Mouse (Mus musculus): Measurements from ENCODE around the gene Gm28035. TPM values are rescaled to one million over a fixed set of nuclear protein-coding genes. Genes with fewer than 3 reads are reported as not detected.

Gm28035 gene
- total and polyA plus RNA-seq, 3 experiments: 4.6 to 7.6 (median 6.0) TPM

DNA sequence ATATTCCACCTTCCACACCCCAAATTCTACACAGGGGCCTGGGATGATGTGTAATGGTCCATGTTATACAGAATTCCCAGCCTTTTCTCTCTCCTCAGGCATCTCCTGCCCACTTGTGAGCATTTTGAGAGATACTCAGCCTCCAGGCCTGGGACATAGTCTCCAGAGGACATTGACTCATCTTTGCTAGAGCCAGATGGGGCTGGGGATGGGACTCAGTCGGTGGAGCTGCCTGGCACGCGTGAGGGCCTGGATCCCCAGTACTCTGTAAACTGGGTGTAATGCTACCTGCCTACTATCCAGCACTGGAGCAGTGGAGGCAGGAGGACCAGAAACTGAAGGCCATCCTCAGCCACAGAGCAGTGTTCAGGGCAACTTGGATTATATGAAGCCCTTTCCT, 8.8 kb downstream of the Gm28035 start:
- DNase-seq: peak in 1 of 2 experiments; percentile 20
- intact Hi-C loops (cut with DNase I): no loop called here
- Histone ChIP-seq H3K79me2 (replicated peaks; ENCODE audit: control insufficient read depth, insufficient read depth, low read length) (peaks cover 12% of the 10 kb centered on the region), H3K27ac (peak overlapping the region; percentile 24), H3K4me1 (ENCODE audit: control insufficient read depth, insufficient read depth, low read length) (peaks cover 57% of the 10 kb centered on the region), H3K4me3 (no peak overlapping the region), H3K27me3 (ENCODE audit: control insufficient read depth, insufficient read depth, low read length) (no peaks in the 10 kb centered on the region), H3K9ac (ENCODE audit: low read depth, low read length) (no peak overlapping the region), H3K36me3 (ENCODE audit: control insufficient read depth, insufficient read depth, low read length) (peaks cover 41% of the 10 kb centered on the region)
- 84% methylated on average over 3 of the region's 3 CpGs for WGBS
- TF ChIP-seq CTCF (IDR thresholded peaks at IDR 0.05) (no peak), EP300 (IDR thresholded peaks at IDR 0.05; ENCODE audit: insufficient read depth, low read depth, low read length) (no peak), POLR2A (IDR thresholded peaks at IDR 0.05; ENCODE audit: insufficient read depth, low read depth, low read length) (no peak)

DNA sequence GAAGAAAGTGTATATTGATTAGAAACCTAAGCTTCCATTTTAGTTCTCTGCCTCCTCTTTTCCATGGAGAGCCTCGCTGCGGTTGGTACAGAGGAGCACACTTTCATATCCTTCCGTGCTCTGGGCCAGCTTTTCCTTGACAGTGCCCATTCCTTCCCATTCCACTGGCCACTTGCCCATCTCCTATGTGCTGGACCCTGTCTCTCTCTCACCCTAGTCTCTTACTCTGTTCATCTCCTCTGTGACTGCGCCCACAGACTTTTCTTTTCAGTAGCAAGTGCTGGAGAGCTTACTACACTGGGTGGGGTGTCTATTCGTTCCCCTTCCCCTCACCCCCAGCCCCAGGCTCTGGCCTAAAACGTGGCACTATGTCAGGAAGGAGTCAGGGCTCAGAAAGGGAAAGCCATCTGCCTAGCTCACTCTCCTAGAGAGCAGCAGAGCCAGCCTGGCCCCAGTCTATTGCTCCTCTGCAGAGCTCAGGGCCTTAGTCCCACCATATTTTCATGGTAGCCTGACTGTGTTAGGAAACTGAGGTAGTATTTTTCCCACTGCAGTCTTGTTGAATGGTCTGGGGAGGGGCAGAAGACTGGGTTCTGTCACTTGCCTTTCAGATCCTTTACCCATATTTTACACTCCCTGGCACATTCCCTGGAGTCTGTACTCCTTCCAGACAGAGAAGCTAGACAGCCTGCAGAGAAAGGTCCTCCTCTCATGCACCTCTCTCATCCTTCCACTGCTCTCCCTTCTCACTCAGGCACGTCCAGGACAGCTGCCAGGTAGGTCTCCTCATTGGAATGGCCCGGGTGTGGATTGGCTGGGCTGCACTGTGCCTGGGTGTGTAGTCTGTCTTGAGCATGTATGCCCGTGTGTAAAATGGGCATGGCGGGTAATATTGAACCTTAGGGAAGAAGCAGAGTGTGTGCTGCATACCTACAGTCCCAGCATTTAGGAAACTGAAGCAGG, 10.1 kb downstream of the Gm28035 start:
- no peak overlapping the region for H3K4me3 ChIP-seq
- peak overlapping the region; percentile 70 for H3K27ac ChIP-seq
- 59% methylated on average over 10 of the region's 10 CpGs for WGBS
- no peak for TF ChIP-seq POLR2A (IDR thresholded peaks at IDR 0.05; ENCODE audit: insufficient read depth, low read depth, low read length)
- TF ChIP-seq CTCF (IDR thresholded peaks at IDR 0.05): no peak
- TF ChIP-seq EP300 (IDR thresholded peaks at IDR 0.05; ENCODE audit: insufficient read depth, low read depth, low read length): no peak
- intact Hi-C loops (cut with DNase I): no loop called here
- DNase-seq: peak; percentile 27 to 33
- peak overlapping the region; percentile 23 for H3K9ac ChIP-seq (ENCODE audit: low read depth, low read length)
- peaks cover 48% of the 10 kb centered on the region for H3K4me1 ChIP-seq (ENCODE audit: control insufficient read depth, insufficient read depth, low read length)
- H3K36me3 ChIP-seq (ENCODE audit: control insufficient read depth, insufficient read depth, low read length): peaks cover 35% of the 10 kb centered on the region
- H3K79me2 ChIP-seq (replicated peaks; ENCODE audit: control insufficient read depth, insufficient read depth, low read length): peaks cover 11% of the 10 kb centered on the region
- H3K27me3 ChIP-seq (ENCODE audit: control insufficient read depth, insufficient read depth, low read length): no peaks in the 10 kb centered on the region

DNA sequence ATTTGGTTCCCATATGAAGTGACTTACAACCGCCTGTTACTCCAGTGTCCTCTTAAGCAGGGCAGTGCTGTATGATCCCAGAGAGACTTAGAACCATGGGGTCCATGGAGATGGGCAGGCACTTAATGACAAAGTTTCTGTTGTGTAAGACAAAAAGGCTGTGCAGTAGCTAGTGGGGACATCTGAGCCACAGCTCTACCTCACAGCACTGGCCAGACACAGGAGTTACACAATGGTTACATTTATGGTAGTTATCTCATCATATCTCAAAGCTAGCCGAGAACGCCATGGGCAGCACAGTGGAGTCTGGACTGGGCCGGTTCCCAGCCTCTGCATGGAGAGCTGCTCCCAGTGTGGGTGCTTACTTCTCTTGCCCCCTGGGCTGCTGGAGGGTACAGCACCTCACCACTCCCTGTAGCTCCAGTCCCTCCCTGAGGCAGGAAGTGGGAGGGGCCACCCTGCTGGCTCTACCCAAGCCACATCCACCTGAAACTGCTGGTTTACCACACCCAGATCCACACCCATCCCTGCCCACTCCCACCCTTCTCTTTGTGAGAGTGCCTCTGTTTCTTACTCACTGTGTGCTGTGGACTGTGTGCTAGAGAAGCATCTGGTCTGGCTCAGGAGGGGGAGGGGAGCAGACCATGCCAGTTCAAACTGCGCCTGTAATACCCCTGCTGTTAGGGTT, 11.2 kb downstream of the Gm28035 start:
- peak; percentile 67 to 77 for DNase-seq
- H3K4me3 ChIP-seq: no peak overlapping the region
- peak overlapping the region; percentile 70 for H3K27ac ChIP-seq
- 40% methylated on average over 5 of the region's 5 CpGs for WGBS
- intact Hi-C loops (cut with DNase I): no loop called here
- peaks cover 9% of the 10 kb centered on the region for H3K79me2 ChIP-seq (replicated peaks; ENCODE audit: control insufficient read depth, insufficient read depth, low read length)
- H3K27me3 ChIP-seq (ENCODE audit: control insufficient read depth, insufficient read depth, low read length): no peaks in the 10 kb centered on the region
- peaks cover 40% of the 10 kb centered on the region for H3K4me1 ChIP-seq (ENCODE audit: control insufficient read depth, insufficient read depth, low read length)
- H3K9ac ChIP-seq (ENCODE audit: low read depth, low read length): peak overlapping the region; percentile 5; the same call in 1 of the 2 replicates
- peaks cover 30% of the 10 kb centered on the region for H3K36me3 ChIP-seq (ENCODE audit: control insufficient read depth, insufficient read depth, low read length)
- 0 out of 2 replicates have a peak, but pooled peaks have one; percentile 30 for TF ChIP-seq POLR2A (IDR thresholded peaks at IDR 0.05; ENCODE audit: insufficient read depth, low read depth, low read length)
- TF ChIP-seq EP300 (IDR thresholded peaks at IDR 0.05; ENCODE audit: insufficient read depth, low read depth, low read length): no peak

DNA sequence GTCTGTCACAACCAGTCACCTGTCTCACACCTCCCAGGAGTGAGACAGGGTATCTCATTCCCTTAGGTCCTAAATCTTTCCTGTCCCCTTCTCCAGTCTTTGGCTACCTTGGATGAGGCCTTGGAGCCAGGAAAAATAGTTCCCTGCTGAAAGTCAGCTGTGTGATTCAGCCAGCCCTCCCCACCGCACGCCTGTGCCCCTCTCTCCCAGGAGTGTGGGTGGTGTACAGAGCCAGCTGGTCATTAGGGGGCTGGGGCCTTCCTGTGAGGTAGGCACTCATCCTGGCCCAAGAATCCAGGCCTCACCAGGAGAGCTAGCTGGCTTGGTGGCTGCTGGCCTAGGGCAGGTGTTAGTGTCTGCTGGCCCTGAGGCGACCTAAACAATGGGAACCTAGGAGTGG, 12.2 kb downstream of the Gm28035 start:
- Histone ChIP-seq H3K79me2 (replicated peaks; ENCODE audit: control insufficient read depth, insufficient read depth, low read length) (peaks cover 12% of the 10 kb centered on the region), H3K27ac (peak overlapping the region; percentile 70), H3K4me3 (no peak overlapping the region), H3K4me1 (ENCODE audit: control insufficient read depth, insufficient read depth, low read length) (peaks cover 38% of the 10 kb centered on the region), H3K9ac (ENCODE audit: low read depth, low read length) (peak overlapping the region; percentile 22; the same call in 1 of the 2 replicates), H3K36me3 (ENCODE audit: control insufficient read depth, insufficient read depth, low read length) (peaks cover 35% of the 10 kb centered on the region), H3K27me3 (ENCODE audit: control insufficient read depth, insufficient read depth, low read length) (no peaks in the 10 kb centered on the region)
- WGBS: 45% methylated on average over 3 of the region's 3 CpGs
- intact Hi-C loops (cut with DNase I): no loop called here
- TF ChIP-seq CTCF (IDR thresholded peaks at IDR 0.05): no peak
- no peak for TF ChIP-seq EP300 (IDR thresholded peaks at IDR 0.05; ENCODE audit: insufficient read depth, low read depth, low read length)
- TF ChIP-seq POLR2A (IDR thresholded peaks at IDR 0.05; ENCODE audit: insufficient read depth, low read depth, low read length): no peak
- peak in 1 of 2 experiments; percentile 10 for DNase-seq

DNA sequence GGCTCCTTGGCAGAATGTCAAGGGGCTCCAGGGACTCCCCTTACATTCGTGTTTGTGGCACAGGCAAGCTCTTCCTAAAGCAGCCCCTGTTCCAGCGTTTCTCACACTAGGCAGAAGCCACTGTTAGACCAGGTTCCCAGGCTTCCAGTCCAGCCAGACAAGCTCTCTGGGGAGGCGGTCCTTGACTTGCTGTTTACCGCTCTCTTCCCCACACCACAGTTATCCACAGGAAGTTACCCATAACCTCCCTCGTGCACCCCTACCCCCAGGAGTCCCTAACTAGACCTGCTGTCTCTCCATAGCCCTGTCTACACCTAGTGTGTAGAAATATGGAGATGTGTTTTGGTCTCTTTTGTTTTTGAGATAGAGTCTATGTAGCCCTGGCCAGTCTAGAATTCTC, 13.4 kb downstream of the Gm28035 start:
- DNase-seq: peak in 1 of 2 experiments; percentile 15
- intact Hi-C loops (cut with DNase I): no loop called here
- Histone ChIP-seq H3K27me3 (ENCODE audit: control insufficient read depth, insufficient read depth, low read length) (no peaks in the 10 kb centered on the region), H3K4me1 (ENCODE audit: control insufficient read depth, insufficient read depth, low read length) (peaks cover 42% of the 10 kb centered on the region), H3K79me2 (replicated peaks; ENCODE audit: control insufficient read depth, insufficient read depth, low read length) (peaks cover 12% of the 10 kb centered on the region), H3K4me3 (no peak overlapping the region), H3K9ac (ENCODE audit: low read depth, low read length) (no peak overlapping the region), H3K36me3 (ENCODE audit: control insufficient read depth, insufficient read depth, low read length) (peaks cover 34% of the 10 kb centered on the region), H3K27ac (peak overlapping the region; percentile 70)
- WGBS: 36% methylated on average over 5 of the region's 5 CpGs
- no peak for TF ChIP-seq CTCF (IDR thresholded peaks at IDR 0.05)
